Mouse (Mus musculus) embryonic facial prominence, embryonic 10.5 days (tissue): ENCODE measurements around the gene Srm. TPM values are rescaled to one million over a fixed set of nuclear protein-coding genes. Genes with fewer than 3 reads are reported as not detected.

Source experiments
- polyA plus RNA-seq: library from polyadenylated mRNA; unstranded; fragments of >200 nt; fragmentation: Nextera tagmentation; extraction: Ambion mirVana; gene quantifications from 2 replicates; pipeline ENCODE4 v1.2.1, GENCODE M21; 2016

The Srm gene
- polyA plus RNA-seq, 1 experiment from 2014 or later = 248 TPM

Other genes with a start within 250 kb of the Srm start
- 22.9 and 23.6 TPM in 2 replicates for gene Ubiad1, start 146.7 kb upstream of the Srm start, polyA plus RNA-seq
- 20.7 and 23.7 TPM in 2 replicates for gene Mtor, start 142.9 kb upstream of the Srm start, polyA plus RNA-seq
- gene Angptl7, start 91.0 kb upstream of the Srm start, polyA plus RNA-seq = 0.23 and 0.37 TPM in 2 replicates
- gene Exosc10, start 33.1 kb upstream of the Srm start, polyA plus RNA-seq = 98.8 and 108 TPM in 2 replicates
- 0.35 TPM in 1 of 2 replicates, not detected in the other for gene Masp2, start 11.1 kb downstream of the Srm start, polyA plus RNA-seq
- 450 and 455 TPM in 2 replicates for gene Tardbp, start 35.5 kb downstream of the Srm start, polyA plus RNA-seq
- gene Gm572, start 51.8 kb downstream of the Srm start, polyA plus RNA-seq = not detected in 2 replicates
- 3.7 and 3.9 TPM in 2 replicates for gene Casz1, start 212.9 kb downstream of the Srm start, polyA plus RNA-seq